Mouse (Mus musculus) hindbrain, embryonic 14.5 days (tissue): ENCODE measurements around the gene Rubcn. TPM values are rescaled to one million over a fixed set of nuclear protein-coding genes. Genes with fewer than 3 reads are reported as not detected.
"Not testable (repeated sequence)": the region's sequence is repeated elsewhere in the genome, so short reads cannot be mapped to it uniquely, and the experiment has no call there.

Experiments used
- ATAC-seq: fragments of 200-750 bp; cut with Nextera tagmentation; 2 replicates; pipeline ENCODE4 v1.8.0; 2017; ENCODE audit warnings: moderate number of reproducible peaks, mild to moderate bottlenecking, moderate TSS enrichment, moderate library complexity; ENCODE audit not compliant: low FRiP score
- DNase-seq: peaks from one replicate; pipeline ENCODE4 v3.0.0-alpha.2; 2015; ENCODE audit warnings: low spot score
- H3K27ac ChIP-seq: fragments of 300-500 bp; sonication (generic); 2 replicates; pipeline ENCODE4 v1.5.1; 2014; ENCODE audit warnings: mild to moderate bottlenecking, moderate library complexity
- H3K27me3 ChIP-seq: fragments of 300-500 bp; sonication (generic); 2 replicates; pipeline ENCODE4 v1.6.1; 2014; ENCODE audit warnings: mild to moderate bottlenecking, low read length, mixed read lengths; ENCODE audit not compliant: control insufficient read depth, insufficient read depth
- H3K36me3 ChIP-seq: fragments of 300-500 bp; sonication (generic); replicated peaks from 2 replicates; pipeline ENCODE4 v1.6.1; 2014; ENCODE audit not compliant: control insufficient read depth, insufficient read depth
- H3K4me1 ChIP-seq: fragments of 300-500 bp; sonication (generic); replicated peaks from 2 replicates; pipeline ENCODE4 v1.6.1; 2014; ENCODE audit warnings: antibody characterized with exemption, low read length, mixed read lengths; ENCODE audit not compliant: control insufficient read depth, insufficient read depth
- H3K4me2 ChIP-seq: fragments of 300-500 bp; sonication (generic); replicated peaks from 2 replicates; pipeline ENCODE4 v1.6.1; 2014; ENCODE audit warnings: mild to moderate bottlenecking, moderate library complexity
- H3K4me3 ChIP-seq: fragments of 300-500 bp; sonication (generic); replicated peaks from 2 replicates; pipeline ENCODE4 v1.5.1; 2014; ENCODE audit warnings: mild to moderate bottlenecking, low read length
- H3K9ac ChIP-seq: fragments of 300-500 bp; sonication (generic); 2 replicates; pipeline ENCODE4 v1.6.1; 2014
- H3K9me3 ChIP-seq: fragments of 300-500 bp; sonication (generic); 2 replicates; pipeline ENCODE4 v1.6.1; 2016; ENCODE audit warnings: low read length; ENCODE audit not compliant: control insufficient read depth
- WGBS: fragments of 180-500 bp; shearing (Covaris S2); extraction: QIAGEN DNeasy Blood & Tissue Kit; methylation state at CpG from one replicate; pipeline ENCODE4 v1.1.7; 2014; 5-methylcytosine and 5-hydroxymethylcytosine counted together
- polyA plus RNA-seq: library from polyadenylated mRNA; unstranded; fragments of >200 nt; fragmentation: Nextera tagmentation; extraction: Ambion mirVana; gene quantifications from 2 replicates; pipeline ENCODE4 v1.2.1, GENCODE M21; 2014

Rubcn gene
- polyA plus RNA-seq, 1 experiment from 2014 or later = 34.2 TPM

DNA sequence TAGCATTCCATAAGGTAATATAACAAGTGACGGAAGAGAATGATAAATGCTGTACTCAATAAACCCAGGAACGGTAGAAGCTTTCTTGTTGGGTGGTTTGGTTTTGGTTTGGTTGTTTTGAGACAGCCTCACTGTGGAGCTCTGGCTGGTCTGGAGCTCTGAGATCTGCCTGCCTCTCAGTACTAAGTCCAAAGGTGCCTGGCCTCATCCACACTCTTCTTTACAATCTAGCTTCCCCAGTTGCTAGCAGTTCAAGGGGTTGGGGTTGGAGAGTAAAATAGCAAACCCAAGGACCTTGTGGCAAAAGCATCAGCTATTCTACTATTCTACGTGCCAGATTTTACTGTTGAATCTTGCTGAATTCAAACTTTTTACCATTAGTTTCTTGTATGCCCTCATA is 1.7 kb downstream of the Rubcn start:
- 96% methylated on average over 3 of the region's 3 CpGs for WGBS
- no peaks in the 10 kb centered on the region for H3K9me3 ChIP-seq
- H3K4me1 ChIP-seq = peaks cover 17% of the 10 kb centered on the region
- no peak overlapping the region for H3K4me3 ChIP-seq
- DNase-seq (no peak), ATAC-seq (no peak)
- H3K27ac ChIP-seq = no peak overlapping the region
- no peaks in the 10 kb centered on the region for H3K36me3 ChIP-seq
- H3K27me3 ChIP-seq = no peaks in the 10 kb centered on the region
- no peak overlapping the region for H3K9ac ChIP-seq
- no peak overlapping the region for H3K4me2 ChIP-seq

DNA sequence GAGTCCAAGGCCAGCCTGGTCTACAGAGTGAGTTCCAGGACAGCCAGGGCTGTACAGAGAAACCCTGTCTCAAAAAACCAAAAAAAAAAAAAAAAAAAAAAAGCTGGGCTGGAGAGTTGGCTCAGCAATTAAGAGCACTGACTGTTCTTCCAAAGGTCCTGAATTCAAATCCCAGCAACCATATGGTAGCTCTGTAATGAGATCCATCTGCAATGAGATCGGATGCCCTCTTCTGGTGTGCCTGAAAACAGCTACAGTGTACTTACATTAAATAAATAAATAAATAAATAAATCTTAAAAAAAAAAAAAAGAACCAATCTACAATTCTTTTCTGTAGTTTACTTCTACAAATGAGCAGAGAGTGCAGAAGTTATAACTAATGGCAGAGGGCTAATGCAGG is 2.3 kb downstream of the Rubcn start:
- H3K27me3 ChIP-seq, H3K4me2 ChIP-seq, H3K9me3 ChIP-seq, H3K9ac ChIP-seq, H3K36me3 ChIP-seq, DNase-seq, ATAC-seq, H3K27ac ChIP-seq, H3K4me3 ChIP-seq: not testable (repeated sequence)
- WGBS = 63% methylated on average over 1 of the region's 1 CpGs
- H3K4me1 ChIP-seq = peaks cover 17% of the 10 kb centered on the region

DNA sequence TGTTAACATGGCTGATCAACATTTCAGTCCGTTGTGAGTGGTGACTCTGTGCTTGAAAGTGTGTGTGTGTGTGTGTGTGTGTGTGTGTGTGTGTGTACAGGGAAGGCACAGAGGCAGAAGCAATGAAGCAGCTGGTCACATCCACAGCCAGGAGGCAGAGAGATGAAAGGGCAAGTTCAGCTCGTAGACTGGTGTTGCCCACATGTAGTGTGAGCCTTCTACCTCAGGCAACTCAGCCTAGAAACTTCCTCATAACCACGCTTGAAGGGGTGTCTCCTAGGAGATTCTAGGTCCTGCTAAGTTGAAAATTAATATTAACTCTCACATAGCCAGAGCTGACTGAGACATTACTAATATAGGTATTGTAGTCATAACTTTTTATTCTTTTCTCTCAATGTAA is 4.2 kb downstream of the Rubcn start:
- 42% methylated on average over 3 of the region's 3 CpGs for WGBS

DNA sequence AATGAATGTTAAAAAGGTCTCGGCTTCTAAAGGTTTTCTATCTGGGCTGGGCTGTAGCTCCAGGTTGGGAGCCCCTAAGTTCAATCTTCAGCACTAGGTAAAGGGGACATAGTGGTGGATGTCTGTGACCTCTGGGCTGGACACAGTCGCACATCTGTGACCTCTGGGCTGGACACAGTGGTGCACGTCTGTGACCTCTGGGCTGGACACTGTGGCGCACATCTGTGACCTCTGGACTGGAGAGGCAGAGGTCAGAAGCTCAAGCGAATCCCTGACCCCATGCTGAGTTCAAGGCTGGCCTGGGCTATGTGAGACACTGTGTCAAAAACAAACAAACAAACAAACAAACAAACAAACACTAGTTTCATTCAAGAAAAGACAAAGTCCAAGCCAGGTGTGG is 7.3 kb downstream of the Rubcn start:
- H3K27me3 ChIP-seq = no peaks in the 10 kb centered on the region
- H3K4me1 ChIP-seq = peaks cover 10% of the 10 kb centered on the region
- H3K9ac ChIP-seq = no peak overlapping the region
- no peaks in the 10 kb centered on the region for H3K36me3 ChIP-seq
- no peaks in the 10 kb centered on the region for H3K9me3 ChIP-seq
- DNase-seq = no peak
- H3K4me3 ChIP-seq = no peak overlapping the region
- 69% methylated on average over 5 of the region's 5 CpGs for WGBS
- no peak overlapping the region for H3K4me2 ChIP-seq
- no peak for ATAC-seq
- H3K27ac ChIP-seq = no peak overlapping the region

More for the DNA sequence above, 4.2 kb downstream of the Rubcn start:
- peaks cover 4% of the 10 kb centered on the region; the same call in 1 of the 2 replicates for H3K4me1 ChIP-seq
- ATAC-seq (no peak), DNase-seq (no peak)
- H3K27me3 ChIP-seq = no peaks in the 10 kb centered on the region
- H3K4me2 ChIP-seq = no peak overlapping the region
- no peaks in the 10 kb centered on the region for H3K36me3 ChIP-seq
- no peaks in the 10 kb centered on the region for H3K9me3 ChIP-seq
- no peak overlapping the region for H3K4me3 ChIP-seq
- no peak overlapping the region for H3K27ac ChIP-seq
- H3K9ac ChIP-seq = no peak overlapping the region

DNA sequence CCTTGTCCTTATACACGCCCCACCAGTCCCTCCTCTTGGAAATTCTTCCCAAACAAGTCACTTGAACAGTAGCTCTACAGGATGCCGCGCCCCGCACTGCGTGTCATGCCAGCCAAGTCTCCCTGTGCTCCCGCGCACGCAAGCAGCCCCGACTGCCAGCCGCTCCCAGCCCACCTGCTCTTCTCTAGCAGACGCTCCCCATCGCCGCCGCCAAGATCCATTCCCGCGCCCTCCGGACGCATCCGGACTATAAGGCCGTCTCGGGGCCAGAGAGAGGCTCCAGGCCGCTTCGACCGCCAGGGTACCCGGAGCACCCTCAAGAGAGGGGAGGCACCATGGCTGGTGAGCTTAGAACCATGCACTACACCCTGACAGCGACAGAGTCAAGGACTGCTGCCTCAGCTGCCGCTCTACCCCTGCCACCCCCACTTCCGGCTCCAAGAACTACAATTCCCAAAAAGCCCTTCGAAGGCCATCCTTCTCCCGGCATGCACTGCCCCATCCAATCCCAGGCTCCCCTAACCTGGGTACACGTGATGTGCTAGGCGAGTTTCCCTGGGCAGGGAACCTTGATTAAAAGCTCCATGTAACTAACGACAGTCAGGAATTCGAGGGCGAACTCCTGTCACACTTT is 9.5 kb downstream of the Rubcn start:
- H3K27ac ChIP-seq = peak overlapping the region; percentile 83
- H3K9ac ChIP-seq = peak overlapping the region; percentile 70
- H3K9me3 ChIP-seq = no peaks in the 10 kb centered on the region
- WGBS = under 1% methylated on average over 35 of the region's 35 CpGs
- peak overlapping the region; percentile 63 for H3K4me3 ChIP-seq
- no peaks in the 10 kb centered on the region for H3K27me3 ChIP-seq
- H3K4me1 ChIP-seq = peaks cover 10% of the 10 kb centered on the region
- no peaks in the 10 kb centered on the region; the same call in 1 of the 2 replicates for H3K36me3 ChIP-seq
- peak; percentile 94 for DNase-seq
- ATAC-seq = peak; percentile 99
- peak overlapping the region; percentile 65 for H3K4me2 ChIP-seq

DNA sequence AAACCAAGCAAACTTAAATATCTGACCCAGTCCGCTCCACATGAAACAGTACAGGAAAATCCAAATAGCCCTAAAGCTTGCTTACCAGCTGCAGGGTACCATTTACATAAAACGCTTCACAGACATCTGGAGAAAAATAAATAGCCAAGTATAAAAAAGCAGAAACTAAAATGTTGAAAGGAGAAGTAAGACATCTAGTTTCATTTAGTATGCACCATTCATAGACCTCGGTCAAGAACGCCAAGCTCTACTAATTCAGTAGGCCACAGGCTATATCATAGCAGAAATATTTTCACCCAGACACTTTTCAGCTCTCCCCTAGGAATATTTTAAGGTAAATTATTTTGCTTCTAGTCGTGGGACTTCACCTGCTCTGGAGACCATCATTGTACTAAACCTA is 10.9 kb downstream of the Rubcn start:
- Histone ChIP-seq H3K27ac (no peak overlapping the region), H3K27me3 (no peaks in the 10 kb centered on the region), H3K9ac (peak overlapping the region; percentile 70; the same call in 1 of the 2 replicates), H3K36me3 (no peaks in the 10 kb centered on the region; the same call in 1 of the 2 replicates), H3K4me1 (peaks cover 10% of the 10 kb centered on the region), H3K4me2 (peak overlapping the region; percentile 65), H3K4me3 (no peak overlapping the region), H3K9me3 (no peaks in the 10 kb centered on the region)
- ATAC-seq (no peak), DNase-seq (no peak)
- 88% methylated on average over 5 of the region's 5 CpGs for WGBS

DNA sequence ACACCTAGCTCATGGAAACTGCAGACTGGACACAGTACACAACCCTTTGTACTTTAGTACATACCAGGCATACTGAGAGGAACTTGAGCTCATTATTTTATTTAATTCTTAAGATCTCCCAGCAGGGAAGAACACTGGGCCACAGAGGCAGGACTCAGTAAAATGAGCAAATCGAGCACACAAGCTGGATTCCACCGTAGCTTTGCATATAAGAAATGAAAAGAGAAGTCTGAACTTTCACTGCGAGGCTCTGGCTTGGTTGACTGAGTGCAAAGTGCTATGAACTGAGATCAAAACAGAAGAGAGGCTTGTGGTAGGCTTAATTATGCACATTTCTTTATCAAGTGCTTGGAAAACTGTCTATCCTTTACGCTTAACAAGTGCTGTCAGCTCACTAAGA is 12.2 kb downstream of the Rubcn start:
- no peak for ATAC-seq
- 86% methylated on average over 4 of the region's 4 CpGs for WGBS
- no peak for DNase-seq

DNA sequence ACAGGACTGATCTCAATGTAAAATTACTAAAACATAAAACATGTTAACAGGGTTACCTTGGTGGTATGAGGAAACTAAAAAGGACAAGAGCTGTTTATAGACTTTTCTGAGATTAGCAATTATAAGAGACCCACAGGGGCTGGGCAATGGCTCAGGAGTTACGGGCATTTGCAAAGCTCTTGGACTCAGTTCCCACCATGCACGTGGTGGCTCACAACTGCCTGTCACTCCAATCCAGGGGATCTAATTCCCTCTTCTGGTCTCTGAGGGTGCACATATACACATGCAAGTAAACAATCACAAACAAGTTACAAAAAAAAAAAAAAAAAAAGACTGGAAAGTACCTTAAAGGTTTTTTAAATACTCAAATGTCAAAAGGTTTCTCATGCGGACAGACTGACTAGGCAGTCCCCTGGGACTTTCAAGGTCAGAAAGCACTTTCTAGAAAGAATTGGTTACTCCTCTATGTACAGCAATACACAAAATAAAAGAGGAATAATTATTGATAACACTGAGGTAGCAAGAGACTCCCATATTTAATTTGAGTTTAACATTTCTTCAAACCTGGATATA is 15.7 kb downstream of the Rubcn start:
- H3K9ac ChIP-seq = no peak overlapping the region
- no peak overlapping the region for H3K27ac ChIP-seq
- peaks cover 11% of the 10 kb centered on the region; the same call in 1 of the 2 replicates for H3K36me3 ChIP-seq
- H3K4me2 ChIP-seq = no peak overlapping the region
- no peaks in the 10 kb centered on the region for H3K27me3 ChIP-seq
- peaks cover 4% of the 10 kb centered on the region for H3K4me1 ChIP-seq
- no peaks in the 10 kb centered on the region for H3K9me3 ChIP-seq
- DNase-seq (no peak), ATAC-seq (no peak)
- WGBS = 86% methylated on average over 3 of the region's 3 CpGs
- H3K4me3 ChIP-seq = no peak overlapping the region

More for the DNA sequence above, 12.2 kb downstream of the Rubcn start:
- H3K4me1 ChIP-seq = peaks cover 10% of the 10 kb centered on the region
- H3K27ac ChIP-seq = no peak overlapping the region
- peaks cover 8% of the 10 kb centered on the region; the same call in 1 of the 2 replicates for H3K36me3 ChIP-seq
- no peak overlapping the region for H3K4me3 ChIP-seq
- H3K9me3 ChIP-seq = no peaks in the 10 kb centered on the region
- H3K9ac ChIP-seq = no peak overlapping the region
- no peaks in the 10 kb centered on the region for H3K27me3 ChIP-seq
- no peak overlapping the region for H3K4me2 ChIP-seq

DNA sequence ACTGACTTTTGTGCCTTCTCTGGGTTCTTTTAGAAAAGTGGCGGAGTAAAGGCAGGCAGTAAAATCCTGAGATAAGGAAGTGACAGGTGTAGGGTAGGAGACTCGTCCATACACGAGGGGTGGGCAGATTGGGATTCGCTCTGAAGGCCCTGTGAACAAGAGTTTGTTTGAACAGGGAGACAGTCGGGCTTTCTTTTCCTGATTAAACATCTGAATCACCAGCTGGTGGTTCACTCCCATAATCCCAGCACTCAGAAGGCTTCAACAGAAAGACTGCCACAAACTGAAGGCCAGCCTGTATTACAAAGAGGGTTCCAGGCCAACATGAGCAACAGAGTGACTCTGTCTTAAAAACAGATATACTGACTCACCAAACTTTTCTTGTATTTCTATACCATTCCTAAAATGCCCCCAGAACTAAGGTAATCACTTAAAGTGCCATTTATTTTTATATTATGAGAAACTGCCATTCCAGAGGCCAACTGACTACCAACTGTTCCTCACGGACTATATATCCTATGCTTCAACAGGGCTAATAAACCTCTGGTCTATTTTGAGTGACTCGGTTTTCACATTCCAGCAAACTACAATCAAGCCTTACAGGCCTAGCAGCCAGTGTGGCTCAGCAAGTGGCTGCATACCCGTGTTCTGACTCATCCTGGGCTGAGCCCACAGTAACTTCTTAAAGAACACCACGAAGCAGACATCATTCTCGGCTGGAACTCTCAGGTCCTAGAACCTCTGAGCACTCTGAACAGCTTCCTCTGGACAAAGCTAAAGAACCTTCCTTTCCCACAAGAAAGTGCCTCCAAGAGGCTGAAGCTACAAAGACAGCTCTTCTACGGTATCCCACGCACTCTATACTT is 18.6 kb downstream of the Rubcn start:
- 78% methylated on average over 12 of the region's 12 CpGs for WGBS
- Histone ChIP-seq H3K4me3 (no peak overlapping the region), H3K27ac (no peak overlapping the region), H3K4me1 (no peaks in the 10 kb centered on the region), H3K4me2 (no peak overlapping the region), H3K36me3 (peaks cover 23% of the 10 kb centered on the region; the same call in 1 of the 2 replicates), H3K9ac (no peak overlapping the region), H3K27me3 (no peaks in the 10 kb centered on the region), H3K9me3 (no peaks in the 10 kb centered on the region)
- DNase-seq (no peak), ATAC-seq (no peak)
